Mouse (Mus musculus) adrenal gland, postnatal 10 days (tissue): ENCODE measurements around the gene Ltbp3. TPM values are rescaled to one million over a fixed set of nuclear protein-coding genes. Genes with fewer than 3 reads are reported as not detected.

Source experiments
- DNase-seq: peaks from one replicate; pipeline ENCODE4 v3.0.0; 2021; ENCODE audit warnings: mixed read lengths
- total RNA-seq, 2 experiments: library from RNA; stranded (reverse); gene quantifications; 2 replicates each; pipeline ENCODE4 v1.2.3; 2021

Ltbp3 gene
- total RNA-seq, 2 experiments from 2014 or later: 185 to 250 TPM

DNA sequence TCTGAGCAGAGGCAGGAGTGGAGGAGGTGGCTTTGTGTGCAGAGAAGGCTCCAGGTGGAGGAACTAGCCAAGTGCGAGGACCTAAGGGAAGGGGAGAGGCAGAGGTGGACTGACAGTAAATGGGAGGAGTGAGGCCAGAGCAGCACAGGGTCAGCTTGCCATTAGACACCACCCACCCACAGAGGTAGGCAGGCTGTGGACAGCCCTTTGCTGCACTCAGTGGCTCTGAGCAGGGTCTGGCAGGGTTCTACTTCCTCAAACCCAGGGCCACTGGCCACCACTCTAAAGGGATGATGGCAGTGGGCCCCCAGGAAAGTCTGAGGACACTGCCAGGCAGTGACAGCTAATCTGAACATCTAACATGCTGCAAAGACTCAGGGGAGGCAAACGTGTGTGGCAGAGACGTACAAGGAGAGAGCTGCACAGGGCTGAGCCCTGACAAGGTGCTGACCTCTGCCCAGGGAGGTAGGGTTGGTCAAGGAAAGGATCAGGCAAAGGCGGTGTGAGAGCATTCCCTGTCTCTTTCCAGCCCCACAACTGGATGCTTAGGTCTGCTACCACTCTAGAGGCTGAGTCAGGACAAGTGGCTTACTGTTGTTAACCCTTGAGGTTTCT lies 16.7 kb upstream of the Ltbp3 start:
- no peak for DNase-seq

DNA sequence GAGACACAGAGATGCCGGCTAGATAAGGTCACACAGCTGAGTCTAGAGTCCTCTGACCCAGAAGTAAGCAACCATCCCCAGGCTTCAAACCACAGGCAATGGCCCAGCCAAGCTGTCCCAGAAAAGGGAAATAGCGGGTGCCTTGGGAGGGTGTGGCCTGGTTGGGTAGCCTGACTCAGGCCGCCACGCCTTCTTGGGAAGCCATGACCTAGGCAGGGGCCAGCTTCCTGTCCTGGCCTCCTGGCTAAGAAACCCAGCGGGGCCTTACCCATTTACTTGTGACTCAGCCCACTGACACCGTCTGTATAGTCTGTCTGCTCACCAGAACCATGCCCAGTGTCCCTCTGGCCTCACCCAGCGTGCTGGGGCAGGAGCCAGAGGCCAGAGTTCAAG lies 16.2 kb upstream of the Ltbp3 start:
- peak; percentile 79 for DNase-seq

DNA sequence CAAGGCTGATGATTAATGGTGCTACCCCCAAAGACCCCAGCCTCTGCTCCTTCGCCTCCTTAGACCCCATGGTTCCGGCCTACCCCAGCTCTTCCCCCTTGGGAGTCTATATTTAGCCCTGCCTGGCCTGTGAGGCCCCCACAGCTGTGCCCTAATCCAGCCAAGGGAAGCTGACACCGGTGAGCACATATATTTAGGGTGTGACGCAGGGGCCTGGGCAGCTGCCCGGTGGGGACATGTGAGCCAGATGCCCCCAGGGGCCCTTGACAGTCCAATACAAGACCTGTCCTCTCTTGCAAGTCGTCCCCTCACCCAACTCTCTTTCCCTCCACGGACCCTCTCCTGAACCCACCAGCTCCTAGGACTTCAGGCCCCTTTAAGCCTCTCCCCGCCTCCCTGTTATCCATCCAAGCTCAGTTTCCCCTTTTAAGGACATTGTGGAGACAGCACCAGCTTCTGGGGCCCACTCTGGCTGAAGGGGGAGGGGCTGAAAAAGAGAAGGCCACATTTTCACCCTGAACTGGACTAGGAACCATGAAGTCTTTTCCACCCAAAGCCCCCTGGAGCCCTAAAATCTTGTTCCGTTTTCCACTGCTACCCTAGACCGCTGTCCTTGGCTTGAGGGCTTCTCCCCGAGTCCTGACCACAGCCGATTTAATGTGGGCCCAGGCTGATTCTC lies 15.5 kb upstream of the Ltbp3 start:
- peak; percentile 62 for DNase-seq

DNA sequence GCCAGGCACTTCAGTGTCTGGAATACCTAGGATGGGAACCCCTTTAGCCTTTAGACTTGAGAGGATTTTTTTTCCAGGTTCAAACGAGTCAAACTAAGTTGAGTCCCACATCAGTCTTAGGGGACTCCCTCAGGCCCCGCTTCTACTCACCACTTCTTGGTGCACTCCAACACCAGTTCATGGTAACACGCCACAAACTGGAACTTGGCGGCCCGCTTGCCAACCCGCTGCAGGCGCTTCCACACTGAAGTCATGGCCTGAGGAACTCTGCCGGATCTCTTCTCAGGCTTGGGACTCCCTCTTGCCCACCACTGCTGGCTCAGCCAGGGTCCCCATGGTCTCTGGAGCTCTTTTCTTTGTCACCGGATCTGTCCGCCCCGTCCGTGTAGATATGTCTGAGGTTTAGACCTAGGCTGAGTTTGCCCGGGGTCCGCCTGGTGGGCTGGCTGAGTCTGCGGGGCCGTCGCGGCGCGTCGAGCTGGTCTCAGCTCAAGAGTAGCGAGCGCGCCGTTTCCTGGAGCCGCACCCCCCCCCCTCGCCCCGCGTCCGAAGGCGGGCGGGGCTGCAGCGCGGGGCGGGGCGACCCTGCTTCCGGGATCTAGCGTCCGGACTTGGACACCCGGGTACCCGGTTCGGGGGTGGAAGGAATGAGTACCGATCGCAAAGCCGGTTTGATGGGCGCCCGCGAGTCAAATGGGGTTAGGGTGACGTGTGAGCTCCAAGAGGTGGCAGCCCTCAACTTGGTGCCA lies 14.8 kb upstream of the Ltbp3 start, which contains the start of gene Ehbp1l1:
Ehbp1l1 (minus strand) TSS at position 551 of the 749 bp plus-strand sequence.
- peak; percentile 92 for DNase-seq

DNA sequence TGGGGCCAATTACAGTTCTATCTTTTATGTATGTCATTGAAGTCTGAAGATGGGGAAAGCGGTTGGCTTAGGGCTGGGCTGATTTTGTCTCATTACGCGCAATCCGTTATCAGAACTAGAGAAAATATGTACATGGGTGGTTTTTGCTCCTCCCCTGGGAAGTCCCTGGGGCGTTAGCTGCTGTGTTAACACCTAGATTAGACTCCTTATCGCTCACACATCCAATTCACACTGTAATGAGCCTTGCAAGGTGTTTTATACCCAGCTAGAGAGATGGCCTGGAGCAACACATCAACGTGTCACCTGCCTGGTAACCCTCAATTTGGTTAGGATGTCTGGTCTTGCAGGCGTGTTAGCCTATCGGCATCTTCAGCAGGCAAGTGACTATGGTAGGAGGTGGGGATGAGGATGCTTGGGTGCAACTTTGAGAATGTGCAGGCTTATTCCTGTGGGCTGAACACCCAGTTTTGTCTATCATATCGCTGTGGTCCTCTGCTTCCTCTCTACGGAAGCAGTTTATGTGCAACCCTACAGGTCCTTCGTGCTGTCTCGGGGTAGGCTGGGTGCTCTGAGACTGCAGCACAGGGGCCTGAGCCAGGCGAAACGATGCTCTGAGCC lies 13.6 kb upstream of the Ltbp3 start:
- DNase-seq: no peak

DNA sequence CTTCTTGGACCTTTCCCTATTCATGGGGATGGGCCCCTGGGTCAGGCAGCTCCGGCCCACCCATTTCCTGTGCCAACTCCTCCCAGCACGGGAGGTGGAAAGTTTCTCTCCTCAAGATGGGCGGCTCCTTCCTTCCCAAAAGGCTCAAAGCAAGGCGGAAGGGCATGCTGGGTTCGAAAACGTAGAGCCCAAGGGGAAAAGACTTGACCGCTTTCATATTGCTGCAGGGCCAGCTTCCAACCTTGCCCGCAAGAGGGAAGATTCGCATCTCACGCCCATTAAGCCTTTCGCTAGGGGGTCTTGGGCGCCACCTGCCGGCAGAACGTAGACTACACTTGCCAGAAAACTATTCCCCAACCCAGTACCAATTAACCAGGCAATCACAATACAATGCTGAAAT lies 13.0 kb upstream of the Ltbp3 start:
- peak; percentile 94 for DNase-seq

DNA sequence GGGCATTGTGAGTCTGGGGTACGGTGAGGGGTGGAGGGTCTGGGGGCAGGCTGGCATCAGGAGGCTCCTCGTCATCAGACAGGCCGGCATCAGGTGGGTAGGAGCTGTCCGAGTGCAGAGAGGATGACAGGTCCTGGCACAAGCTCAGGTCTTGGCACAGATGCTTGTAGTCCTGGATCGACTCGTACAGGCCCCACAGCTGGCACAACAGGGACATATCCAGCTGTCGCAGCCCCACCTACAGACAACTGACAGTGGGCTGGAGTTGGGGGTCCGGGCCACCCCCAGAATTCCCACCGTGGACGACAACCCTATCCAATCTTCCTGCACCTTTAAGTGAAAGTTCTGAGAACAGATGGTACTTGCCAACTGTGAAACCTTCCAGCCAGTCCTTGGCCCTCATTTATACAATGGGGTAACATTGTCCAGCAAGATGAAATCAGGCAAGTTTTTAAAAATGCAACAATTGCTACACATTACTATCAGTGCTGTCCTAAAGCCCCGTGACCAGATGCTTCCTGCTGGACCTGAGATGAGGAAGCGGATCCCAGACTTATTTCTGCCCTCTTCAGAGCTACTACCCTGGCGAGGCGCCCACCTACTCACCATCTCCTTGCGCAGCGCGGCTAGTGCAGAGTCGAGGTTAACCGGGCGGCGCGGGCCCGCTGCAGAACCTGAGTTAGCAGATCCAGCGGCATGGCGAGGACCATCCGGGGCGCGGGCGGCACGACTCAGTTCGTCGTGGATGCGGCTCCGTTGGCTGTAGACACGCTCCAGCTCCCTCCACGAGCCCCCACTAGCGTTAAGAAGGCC lies 11.9 kb upstream of the Ltbp3 start:
- DNase-seq: peak; percentile 74

DNA sequence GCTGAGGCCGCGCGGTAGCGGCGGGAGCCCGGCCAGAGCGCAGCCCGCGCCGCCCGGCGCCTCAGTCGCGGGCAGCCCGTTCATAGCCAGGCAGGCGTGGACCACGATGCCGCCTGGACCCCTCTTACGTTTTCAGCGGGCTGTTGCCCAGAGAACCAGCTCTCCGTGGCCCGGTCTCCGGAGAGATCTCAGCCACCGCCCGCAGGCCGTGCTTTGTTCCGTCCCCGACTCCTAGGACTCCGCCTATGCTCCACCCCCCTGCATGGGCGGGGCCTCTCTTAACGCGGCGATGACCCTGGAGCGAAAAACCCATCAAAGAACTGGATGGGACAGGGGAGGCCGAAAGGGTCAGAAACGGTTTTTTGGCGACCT lies 11.3 kb upstream of the Ltbp3 start, which contains the start of gene Fam89b:
Fam89b (minus strand) TSS at position 210 of the 372 bp plus-strand sequence.
- DNase-seq: peak; percentile 95

DNA sequence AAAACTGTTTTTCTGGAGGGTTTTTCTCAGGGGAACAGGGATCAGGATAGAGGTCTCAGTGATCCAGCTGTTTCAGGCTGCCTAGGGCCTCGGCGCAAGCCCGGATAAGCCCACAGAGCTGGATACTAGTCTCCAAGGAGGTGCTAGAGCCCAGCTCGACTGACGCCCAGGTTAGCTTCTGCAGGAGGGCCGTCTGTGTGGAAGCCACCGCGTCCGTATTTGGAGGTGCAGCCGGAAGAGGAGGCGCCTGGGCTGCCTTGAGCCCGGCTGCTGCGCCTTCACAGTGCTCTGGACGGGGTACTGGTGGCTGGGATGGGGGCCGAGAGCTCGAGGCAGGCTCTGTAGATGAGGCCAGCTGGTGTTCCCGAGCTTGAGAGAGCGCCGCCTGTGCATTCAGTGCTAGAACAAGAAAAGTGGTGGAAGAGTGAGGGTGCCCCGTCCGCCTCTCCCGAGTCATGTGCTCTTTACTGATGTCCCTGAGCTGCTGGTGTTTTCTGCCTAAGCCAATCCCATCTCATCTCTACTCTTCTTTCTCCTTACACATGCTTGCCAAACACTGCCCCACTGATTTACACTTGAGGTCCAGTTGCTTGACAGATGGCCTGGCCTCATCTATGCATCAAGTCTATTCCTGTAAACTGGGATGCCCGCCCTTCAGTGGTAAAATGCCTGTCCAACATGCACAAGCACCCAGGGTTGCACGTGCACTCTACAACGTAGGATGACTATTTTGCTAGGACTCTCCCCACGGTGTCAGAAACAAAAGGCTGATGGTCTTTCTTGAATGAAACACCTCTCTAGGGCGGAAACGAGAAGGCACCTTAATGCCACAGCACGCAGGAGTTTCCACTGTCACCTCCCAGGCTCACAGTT lies 10.2 kb upstream of the Ltbp3 start:
- peak; percentile 58 for DNase-seq

DNA sequence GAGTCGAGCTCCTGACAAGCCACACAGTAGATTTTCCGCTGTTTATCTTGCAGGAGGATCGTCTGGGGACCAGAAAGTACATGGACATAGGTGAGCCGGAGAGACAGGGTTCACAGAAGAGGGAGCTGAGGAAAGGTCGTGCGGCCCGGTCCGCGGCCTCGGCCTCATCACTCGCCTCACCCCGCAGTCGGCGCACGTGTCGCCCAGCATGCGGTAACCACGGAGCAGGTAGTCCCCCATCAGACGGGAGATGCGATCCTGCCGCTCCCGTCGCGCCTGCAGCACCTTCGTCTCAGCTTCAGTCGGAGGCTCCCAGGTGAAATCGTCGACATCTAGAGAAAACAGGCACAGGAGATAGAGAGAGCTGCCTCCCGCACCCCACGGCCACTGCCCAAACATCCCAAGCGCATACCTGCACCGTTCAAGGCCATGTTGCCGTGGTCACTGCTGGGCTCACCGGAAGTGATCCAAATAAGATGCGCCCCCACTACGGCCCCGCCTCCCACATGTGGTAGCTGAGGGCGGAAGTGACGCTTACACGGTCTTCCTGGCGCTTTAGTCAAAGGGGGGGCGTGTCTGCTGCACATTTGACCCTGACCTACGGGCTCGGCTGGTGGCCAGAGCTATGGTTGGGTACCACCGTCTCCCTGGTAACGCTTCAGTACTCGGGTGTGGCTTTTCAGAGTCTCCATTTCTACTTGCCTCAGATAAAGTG lies 9.3 kb upstream of the Ltbp3 start:
- peak; percentile 96 for DNase-seq

DNA sequence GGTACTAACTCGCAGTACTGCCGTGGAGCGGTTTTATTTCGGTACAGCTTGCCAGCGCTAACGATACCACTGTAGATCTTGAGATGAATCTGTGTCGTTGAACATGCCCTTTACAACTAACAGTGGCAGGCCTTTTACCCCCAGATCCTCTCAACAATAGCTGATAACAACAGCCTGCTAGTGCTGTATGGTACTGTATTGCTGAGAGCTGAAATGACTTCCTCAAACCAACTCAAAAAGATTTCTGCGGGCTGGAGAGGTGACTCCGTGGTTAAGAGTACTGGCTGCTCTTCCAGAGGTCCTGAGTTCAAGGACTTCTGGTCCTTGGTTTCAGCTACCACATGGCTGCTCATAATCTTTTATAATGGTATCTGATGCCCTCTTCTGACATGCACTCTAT lies 6.4 kb upstream of the Ltbp3 start:
- DNase-seq: no peak

DNA sequence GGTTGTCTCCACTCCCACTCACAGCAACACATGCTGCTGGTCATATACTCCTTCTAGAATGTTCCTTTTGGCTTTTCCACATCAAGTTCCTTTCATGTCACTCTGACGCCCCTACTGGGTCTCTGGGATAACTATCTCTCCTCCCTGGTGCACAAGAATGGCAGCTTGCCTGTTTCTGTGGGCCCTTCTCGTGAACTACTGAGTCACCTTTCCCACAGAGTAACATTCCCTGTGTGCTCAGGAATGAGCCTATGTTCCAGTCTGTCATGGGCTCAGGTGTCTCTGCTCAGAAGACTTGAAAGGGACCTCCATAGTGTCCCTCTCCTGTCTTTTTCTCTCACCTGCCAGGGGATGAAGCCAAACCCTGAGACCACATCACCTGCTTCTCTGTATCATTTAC lies 1.3 kb upstream of the Ltbp3 start:
- no peak for DNase-seq

DNA sequence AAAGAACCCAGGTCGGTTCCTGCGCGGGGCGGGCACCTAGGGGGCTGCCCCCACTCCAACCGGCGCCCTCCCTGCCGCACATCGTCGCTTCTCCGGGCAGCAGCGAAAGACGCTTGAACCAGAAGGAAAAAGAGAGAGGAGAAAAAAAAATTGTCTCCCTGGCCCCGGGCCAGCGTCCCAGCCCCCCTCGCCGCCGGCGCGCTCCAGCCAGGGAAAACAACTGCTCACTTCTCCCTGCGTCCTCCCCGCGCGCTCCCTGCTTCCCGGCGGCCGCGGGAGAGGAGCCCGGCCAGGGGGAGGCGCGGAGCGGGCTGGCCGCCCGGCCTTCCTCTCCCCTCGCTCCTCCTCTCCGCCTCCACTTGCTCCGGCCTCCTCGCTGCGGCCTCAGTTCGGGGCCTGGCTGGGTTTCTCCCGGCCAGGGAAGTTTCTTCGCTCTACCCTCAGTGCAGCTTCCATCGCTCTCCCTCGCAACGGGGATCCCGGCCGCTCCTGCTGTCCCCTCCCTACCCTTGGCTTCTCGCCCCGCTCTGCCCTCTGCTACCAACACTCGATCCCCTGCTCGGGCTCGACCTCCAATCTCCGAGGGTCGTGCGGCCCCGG lies 1.0 kb downstream of the Ltbp3 start:
- DNase-seq: peak; percentile 92

DNA sequence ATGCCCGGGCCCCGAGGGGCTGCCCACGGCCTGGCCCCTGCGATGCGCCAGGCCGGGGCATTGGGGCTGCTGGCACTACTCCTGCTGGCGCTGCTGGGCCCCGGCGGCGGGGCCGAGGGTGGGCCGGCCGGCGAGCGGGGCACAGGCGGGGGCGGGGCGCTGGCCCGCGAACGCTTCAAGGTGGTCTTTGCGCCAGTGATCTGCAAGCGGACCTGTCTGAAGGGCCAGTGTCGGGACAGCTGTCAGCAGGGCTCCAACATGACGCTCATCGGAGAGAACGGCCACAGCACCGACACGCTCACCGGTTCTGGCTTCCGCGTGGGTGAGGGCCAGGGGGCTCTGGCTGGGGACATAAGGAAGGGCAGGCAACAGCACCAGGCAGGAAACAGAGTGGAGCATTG lies 1.5 kb downstream of the Ltbp3 start:
- DNase-seq: peak; percentile 65

DNA sequence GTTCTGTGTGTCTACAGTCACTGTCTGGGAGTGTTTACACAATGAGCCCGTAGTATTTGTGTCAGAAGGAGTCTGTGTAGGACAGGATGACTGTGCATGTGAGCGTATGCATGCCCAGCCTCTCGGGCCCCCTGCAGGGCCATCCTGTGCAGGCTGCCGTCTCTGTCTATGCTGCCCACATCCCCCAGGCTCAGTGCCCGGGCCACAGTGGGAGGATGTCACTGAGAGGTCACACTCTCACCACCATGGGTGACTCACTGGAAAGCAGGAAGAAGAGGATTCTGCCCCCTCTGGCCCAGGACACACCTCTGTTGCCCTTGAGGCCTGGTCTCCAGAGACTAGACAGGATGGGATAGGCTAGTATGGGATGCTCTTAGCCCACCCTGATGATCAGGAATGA lies 2.9 kb downstream of the Ltbp3 start:
- DNase-seq: peak; percentile 67

DNA sequence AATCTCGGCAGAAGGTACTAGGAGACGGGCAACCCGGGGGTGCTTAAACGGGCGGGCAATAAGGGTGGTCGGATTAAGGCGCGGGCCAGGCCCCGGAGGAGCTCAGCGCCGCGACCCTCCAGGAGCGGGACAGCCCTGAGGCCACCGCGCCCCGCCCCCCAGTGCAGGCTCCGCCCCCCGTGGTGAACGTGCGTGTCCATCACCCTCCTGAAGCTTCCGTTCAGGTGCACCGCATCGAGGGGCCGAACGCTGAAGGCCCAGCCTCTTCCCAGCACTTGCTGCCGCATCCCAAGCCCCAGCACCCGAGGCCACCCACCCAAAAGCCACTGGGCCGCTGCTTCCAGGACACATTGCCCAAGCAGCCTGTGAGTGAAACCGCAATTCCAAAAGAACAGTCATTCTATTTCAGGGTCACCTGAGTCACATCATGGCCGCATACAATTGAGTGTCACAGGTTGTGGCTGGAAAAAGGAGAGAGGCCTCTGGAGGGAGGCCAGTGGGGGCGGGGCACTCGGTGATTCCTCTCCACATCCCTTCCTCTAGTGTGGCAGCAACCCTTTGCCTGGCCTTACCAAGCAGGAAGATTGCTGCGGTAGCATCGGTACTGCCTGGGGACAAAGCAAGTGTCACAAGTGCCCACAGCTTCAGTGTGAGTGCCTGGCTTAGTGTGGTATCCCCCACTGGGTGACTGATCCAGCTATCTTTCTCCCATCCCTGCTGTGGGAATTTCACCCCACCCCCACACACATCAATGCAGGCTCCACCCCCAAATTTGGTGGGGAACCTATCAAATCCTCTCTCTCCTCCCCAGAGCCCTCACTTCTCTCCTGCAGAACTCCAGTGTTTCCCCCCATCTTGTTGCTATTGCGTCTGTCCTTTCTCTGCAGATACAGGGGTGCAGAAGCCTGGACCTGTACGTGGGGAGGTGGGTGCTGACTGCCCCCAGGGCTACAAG lies 5.3 kb downstream of the Ltbp3 start:
- DNase-seq: peak; percentile 82

DNA sequence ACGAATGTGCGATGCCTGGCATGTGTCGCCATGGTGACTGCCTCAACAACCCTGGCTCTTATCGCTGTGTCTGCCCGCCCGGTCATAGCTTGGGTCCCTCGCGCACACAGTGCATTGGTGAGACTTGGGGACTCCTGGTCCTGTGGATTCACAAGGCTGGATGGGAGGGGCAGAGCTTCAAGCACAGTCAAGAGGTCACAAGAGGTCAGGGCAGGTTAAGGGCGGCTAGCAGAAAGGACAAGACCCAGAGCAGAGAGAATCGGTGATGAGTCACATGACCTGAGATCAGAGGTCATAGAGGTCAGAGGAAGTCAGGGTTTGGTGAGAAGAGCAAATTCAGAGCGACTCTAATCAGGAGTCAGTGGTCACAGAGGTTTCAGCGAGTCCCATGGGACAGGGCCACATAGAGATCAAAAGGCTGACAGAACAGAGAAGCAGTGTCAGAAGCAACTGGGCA lies 6.2 kb downstream of the Ltbp3 start:
- no peak for DNase-seq

DNA sequence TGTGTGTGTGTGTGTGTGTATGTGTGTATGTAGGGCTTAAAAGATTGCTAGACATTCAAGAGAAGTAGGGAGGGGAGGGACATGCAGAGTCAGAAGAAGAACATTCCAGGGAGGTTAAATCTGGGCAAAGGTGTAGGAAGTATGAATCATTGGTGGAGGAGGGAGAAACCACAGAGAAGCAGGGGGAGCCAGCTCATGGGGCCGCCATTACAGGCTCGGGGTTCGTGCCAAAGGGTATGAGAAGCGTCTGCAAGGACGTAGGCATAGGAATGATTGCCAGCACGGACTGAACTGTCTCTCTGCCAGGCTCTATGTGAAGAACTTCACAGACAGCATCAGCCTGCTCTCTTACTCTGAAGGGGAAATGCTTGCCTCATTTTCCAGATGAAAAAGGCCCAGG lies 8.8 kb downstream of the Ltbp3 start:
- DNase-seq: peak; percentile 79

DNA sequence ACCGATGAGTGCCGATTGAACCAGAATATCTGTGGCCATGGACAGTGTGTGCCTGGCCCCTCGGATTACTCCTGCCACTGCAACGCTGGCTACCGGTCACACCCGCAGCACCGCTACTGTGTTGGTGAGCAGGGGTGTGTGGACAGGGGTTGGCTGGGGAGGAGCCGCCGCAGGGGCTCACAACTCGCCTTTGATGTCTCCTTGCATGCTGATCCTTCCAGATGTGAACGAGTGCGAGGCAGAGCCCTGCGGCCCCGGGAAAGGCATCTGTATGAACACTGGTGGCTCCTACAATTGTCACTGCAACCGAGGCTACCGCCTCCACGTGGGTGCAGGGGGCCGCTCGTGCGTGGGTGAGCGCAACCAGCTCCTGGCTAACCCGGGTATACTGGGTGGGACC lies 10.2 kb downstream of the Ltbp3 start:
- DNase-seq: no peak
